Mouse (Mus musculus) ES-Bruce4 (cell line): ENCODE measurements around the gene Fxyd4.

Experiments used
- CTCF ChIP-seq: IDR thresholded peaks from one replicate; pipeline ENCODE4 v1.8.1; 2011; ENCODE audit warnings: low read depth, low read length
- EP300 ChIP-seq: IDR thresholded peaks from 2 replicates; pipeline ENCODE4 v1.6.1; 2011; ENCODE audit warnings: low read depth, low read length; ENCODE audit not compliant: insufficient read depth
- POLR2A ChIP-seq: IDR thresholded peaks from one replicate; pipeline ENCODE4 v1.8.1; 2011; ENCODE audit warnings: low read length; ENCODE audit not compliant: insufficient read depth

DNA sequence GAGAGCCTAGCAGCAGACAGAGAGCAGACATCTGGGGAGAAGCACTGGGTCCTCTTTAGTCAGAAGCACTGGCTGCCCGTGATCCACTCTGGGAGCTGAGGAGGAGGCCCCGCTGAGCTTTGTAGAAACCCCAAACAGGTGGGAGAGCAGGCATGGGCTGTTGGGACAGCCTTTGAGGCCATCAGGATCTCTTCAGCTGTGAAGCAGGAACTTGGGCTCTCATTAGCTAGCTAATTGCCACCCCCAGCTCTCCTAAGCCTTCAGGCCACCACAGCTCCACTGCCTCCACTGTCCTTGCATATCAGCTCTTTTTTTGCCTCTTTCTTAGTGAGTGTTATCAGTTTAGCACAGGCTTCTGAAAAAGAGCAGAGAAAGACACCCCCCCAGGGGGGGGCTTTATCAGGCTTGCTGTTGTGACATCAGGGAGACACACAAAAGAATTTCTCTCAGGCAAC lies 48.8 kb downstream of the Fxyd4 start:
- no peak for TF ChIP-seq POLR2A
- TF ChIP-seq CTCF, result no peak
- no peak for TF ChIP-seq EP300
